Mouse (Mus musculus) liver, adult 2 months (tissue): ENCODE data around the gene C1ra.

ENCODE experiments used
- CTCF ChIP-seq: fragments of 200-500 bp; IDR thresholded peaks from 2 replicates; pipeline ENCODE4 v1.5.1; 2011; ENCODE audit warnings: low read depth, low read length, control low read depth
- POLR2A ChIP-seq: fragments of 200-500 bp; IDR thresholded peaks from 2 replicates; pipeline ENCODE4 v1.6.1; 2011; ENCODE audit warnings: low read length, control low read depth; ENCODE audit not compliant: insufficient read depth; ENCODE audit errors: extremely low read depth

DNA sequence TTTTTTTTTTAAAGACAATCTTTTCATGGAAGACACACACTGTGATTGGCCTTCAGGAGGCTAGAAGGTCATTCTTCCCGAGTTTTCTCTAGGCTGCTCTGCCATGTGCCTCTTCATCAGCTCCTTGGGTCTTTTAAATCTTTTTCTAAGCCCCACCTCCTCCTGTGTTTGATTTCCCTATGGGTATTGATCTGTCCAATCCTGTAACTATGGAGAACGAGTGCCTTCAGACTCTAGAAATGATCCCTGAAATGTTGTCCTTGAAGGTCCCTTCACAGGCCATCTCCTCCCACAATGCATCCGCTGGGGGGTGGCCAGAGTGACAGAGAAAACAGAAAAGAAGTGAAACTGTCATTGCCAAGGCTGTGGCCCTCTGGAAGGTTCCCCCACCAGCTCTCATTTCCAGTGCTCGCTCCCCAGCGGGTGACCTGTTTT lies 35.0 kb upstream of the C1ra start:
- TF ChIP-seq CTCF: no peak
- no peak for TF ChIP-seq POLR2A
